Mouse (Mus musculus): Measurements from ENCODE around the gene Gsg1l. TPM values are rescaled to one million over a fixed set of nuclear protein-coding genes. Genes with fewer than 3 reads are reported as not detected.

The Gsg1l gene
- polyA plus RNA-seq, 1 experiment from 2014 or later: 1.0 TPM

DNA sequence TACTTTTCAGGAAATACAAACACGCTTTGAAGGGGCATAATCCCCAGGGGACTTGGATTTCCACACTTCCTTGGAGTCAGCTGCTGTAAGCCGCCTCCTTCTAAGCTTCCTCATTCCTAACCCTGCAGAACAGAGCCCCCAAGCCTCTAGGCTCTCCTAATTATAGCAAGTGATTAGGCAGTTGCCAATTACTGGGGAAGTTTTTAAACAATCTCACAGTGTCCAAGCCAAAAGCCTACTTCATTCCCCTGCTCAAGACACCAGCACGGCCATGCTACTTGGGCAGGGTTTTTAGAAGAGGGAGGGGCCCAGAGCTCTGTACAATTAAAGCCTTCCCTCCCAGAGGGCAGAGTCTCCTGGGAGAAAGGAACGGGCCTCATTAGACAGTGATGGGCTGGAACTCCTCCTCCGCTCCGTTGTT lies 4.1 kb upstream of the Gsg1l start:
- H3K27ac ChIP-seq (ENCODE audit: low read depth): no peak overlapping the region
- 24% methylated on average over 6 of the region's 6 CpGs for WGBS
- H3K9me3 ChIP-seq (ENCODE audit: control insufficient read depth, low read length): peaks cover 6% of the 10 kb centered on the region
- H3K27me3 ChIP-seq (replicated peaks; ENCODE audit: control insufficient read depth, insufficient read depth, low read length): peaks cover 31% of the 10 kb centered on the region
- ATAC-seq (replicated peaks; ENCODE audit: low FRiP score, low TSS enrichment, low read depth) (no peak), DNase-seq (ENCODE audit: low spot score) (no peak)
- H3K4me2 ChIP-seq (ENCODE audit: low read length): no peak overlapping the region
- no peak overlapping the region for H3K9ac ChIP-seq (ENCODE audit: low read length)
- no peak overlapping the region for H3K4me3 ChIP-seq (ENCODE audit: low read depth, low read length)
- H3K36me3 ChIP-seq (ENCODE audit: control insufficient read depth, insufficient read depth, low read length): no peaks in the 10 kb centered on the region
- peaks cover 6% of the 10 kb centered on the region; the same call in 1 of the 2 replicates for H3K4me1 ChIP-seq (replicated peaks; ENCODE audit: control insufficient read depth, insufficient read depth, low read length)

DNA sequence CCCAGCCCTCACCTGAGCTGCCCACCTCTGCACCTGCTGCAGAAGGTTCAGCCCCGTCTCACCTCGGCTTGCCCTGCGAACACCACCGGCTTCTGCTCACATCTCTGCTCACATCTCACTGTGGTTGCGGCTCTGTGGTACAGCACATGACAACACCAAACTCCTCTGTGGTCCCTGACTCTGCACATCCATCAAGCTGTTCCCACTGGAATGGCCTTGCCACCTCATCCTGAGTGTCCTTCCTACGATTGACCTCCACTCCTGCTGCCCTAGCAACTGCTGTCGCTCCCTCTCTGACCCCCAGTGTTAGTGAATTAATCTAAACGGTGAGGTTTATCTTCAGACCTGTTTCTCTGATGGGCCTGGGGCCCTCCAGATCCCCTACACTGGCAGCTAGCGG lies 2.9 kb upstream of the Gsg1l start:
- Histone ChIP-seq H3K36me3 (ENCODE audit: control insufficient read depth, insufficient read depth, low read length) (no peaks in the 10 kb centered on the region), H3K4me2 (ENCODE audit: low read length) (no peak overlapping the region), H3K4me1 (replicated peaks; ENCODE audit: control insufficient read depth, insufficient read depth, low read length) (peaks cover 6% of the 10 kb centered on the region; the same call in 1 of the 2 replicates), H3K27me3 (replicated peaks; ENCODE audit: control insufficient read depth, insufficient read depth, low read length) (peaks cover 42% of the 10 kb centered on the region), H3K9ac (ENCODE audit: low read length) (no peak overlapping the region), H3K4me3 (ENCODE audit: low read depth, low read length) (no peak overlapping the region), H3K27ac (ENCODE audit: low read depth) (no peak overlapping the region), H3K9me3 (ENCODE audit: control insufficient read depth, low read length) (no peaks in the 10 kb centered on the region)
- 84% methylated on average over 9 of the region's 9 CpGs for WGBS
- DNase-seq (ENCODE audit: low spot score) (no peak), ATAC-seq (replicated peaks; ENCODE audit: low FRiP score, low TSS enrichment, low read depth) (no peak)

DNA sequence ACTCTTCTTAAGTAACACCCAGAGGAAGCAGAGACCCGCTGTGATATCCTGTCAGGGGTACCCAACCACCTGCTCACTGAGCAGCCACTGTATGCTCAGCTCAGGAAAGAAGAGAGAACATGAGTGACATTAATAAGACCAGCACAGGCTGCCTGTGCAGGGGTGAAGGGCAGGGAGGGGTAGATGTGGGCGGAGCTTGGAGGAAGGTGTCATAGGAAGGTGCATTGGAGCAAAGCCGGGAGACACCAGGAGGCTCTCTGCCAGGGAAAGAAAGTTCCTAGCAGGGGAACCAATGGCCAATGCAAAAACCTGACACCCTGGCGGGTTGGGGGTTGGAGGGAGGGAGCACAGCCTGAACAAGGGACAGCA lies 1.8 kb upstream of the Gsg1l start:
- Histone ChIP-seq H3K27me3 (replicated peaks; ENCODE audit: control insufficient read depth, insufficient read depth, low read length) (peaks cover 47% of the 10 kb centered on the region), H3K4me1 (replicated peaks; ENCODE audit: control insufficient read depth, insufficient read depth, low read length) (peaks cover 6% of the 10 kb centered on the region; the same call in 1 of the 2 replicates), H3K36me3 (ENCODE audit: control insufficient read depth, insufficient read depth, low read length) (no peaks in the 10 kb centered on the region), H3K27ac (ENCODE audit: low read depth) (no peak overlapping the region), H3K9me3 (ENCODE audit: control insufficient read depth, low read length) (no peaks in the 10 kb centered on the region), H3K9ac (ENCODE audit: low read length) (no peak overlapping the region), H3K4me2 (ENCODE audit: low read length) (no peak overlapping the region), H3K4me3 (ENCODE audit: low read depth, low read length) (no peak overlapping the region)
- no peak for ATAC-seq (replicated peaks; ENCODE audit: low FRiP score, low TSS enrichment, low read depth)
- 22% methylated on average over 4 of the region's 4 CpGs for WGBS
- DNase-seq (ENCODE audit: low spot score): no peak

DNA sequence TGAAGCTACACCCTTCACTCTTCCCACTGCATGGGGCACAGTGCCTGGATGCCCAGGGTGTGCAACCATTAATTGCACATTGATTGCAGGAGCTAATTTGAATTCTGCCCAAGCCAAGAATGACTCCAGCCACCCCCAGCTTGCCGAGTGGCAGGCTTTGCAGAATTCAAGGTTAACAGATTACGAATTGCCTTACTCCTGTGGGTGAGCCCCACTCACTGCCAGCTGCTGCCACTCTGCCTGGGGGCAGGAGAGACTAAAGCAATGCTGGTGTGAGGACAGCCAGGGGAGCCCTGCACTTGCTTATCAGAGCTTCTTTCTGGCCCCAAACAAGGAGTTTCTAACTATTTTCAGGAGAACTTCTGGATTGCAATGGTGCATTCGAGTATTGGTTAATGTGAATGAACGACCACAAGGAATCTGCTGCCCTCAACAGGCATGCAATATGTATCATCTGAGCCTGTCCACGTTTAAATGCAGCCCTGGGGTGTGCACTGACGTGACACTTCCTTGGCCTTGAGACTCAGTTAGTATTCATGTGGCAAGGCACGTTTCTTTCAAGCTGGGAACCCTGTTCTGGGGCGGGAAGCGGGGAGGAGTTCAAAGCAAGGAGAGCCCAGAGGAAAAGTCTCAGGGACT lies 1.2 kb upstream of the Gsg1l start:
- 16% methylated on average over 9 of the region's 9 CpGs for WGBS
- no peak for DNase-seq (ENCODE audit: low spot score)
- Histone ChIP-seq H3K4me1 (replicated peaks; ENCODE audit: control insufficient read depth, insufficient read depth, low read length) (peaks cover 6% of the 10 kb centered on the region; the same call in 1 of the 2 replicates), H3K27ac (ENCODE audit: low read depth) (no peak overlapping the region), H3K9ac (ENCODE audit: low read length) (no peak overlapping the region), H3K36me3 (ENCODE audit: control insufficient read depth, insufficient read depth, low read length) (no peaks in the 10 kb centered on the region), H3K4me3 (ENCODE audit: low read depth, low read length) (no peak overlapping the region), H3K27me3 (replicated peaks; ENCODE audit: control insufficient read depth, insufficient read depth, low read length) (peaks cover 47% of the 10 kb centered on the region), H3K4me2 (ENCODE audit: low read length) (no peak overlapping the region), H3K9me3 (ENCODE audit: control insufficient read depth, low read length) (no peaks in the 10 kb centered on the region)
- ATAC-seq (replicated peaks; ENCODE audit: low FRiP score, low TSS enrichment, low read depth): no peak

DNA sequence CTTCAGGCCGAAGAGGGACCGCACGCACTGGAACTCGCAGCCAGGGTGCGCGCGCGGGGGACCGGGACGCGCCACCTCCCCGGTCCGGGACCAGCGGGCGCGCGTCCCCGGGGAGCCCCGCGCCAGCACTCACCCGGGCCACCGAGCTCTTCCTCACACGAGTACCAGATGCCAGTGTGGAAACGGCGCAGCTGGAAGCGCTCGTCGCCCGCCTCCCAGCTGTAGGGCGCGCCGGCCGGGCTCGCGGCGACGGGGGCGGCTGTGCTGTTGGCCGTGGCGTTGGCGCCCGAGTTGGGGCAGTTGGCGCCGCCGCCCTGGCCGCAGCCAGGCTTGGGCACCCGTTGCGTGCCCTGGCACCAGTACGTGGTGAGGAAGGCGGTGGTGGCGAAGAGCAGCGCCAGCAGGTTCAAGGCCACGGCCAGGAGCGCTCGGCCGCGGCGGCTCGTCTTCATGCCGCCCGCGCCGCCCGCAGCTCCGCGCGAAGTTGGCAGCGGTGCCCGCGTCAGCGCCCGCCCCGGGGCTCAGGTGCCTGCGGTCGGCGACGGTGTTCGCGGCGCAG lies 405 bp downstream of the Gsg1l start:
- DNase-seq (ENCODE audit: low spot score) (no peak), ATAC-seq (replicated peaks; ENCODE audit: low FRiP score, low TSS enrichment, low read depth) (0 out of 2 replicates have a peak, but pooled peaks have one; percentile 13)
- Histone ChIP-seq H3K36me3 (ENCODE audit: control insufficient read depth, insufficient read depth, low read length) (no peaks in the 10 kb centered on the region), H3K4me3 (ENCODE audit: low read depth, low read length) (peak overlapping the region; percentile 56), H3K4me1 (replicated peaks; ENCODE audit: control insufficient read depth, insufficient read depth, low read length) (peaks cover 6% of the 10 kb centered on the region; the same call in 1 of the 2 replicates), H3K27me3 (replicated peaks; ENCODE audit: control insufficient read depth, insufficient read depth, low read length) (peaks cover 47% of the 10 kb centered on the region), H3K27ac (ENCODE audit: low read depth) (no peak overlapping the region), H3K9me3 (ENCODE audit: control insufficient read depth, low read length) (no peaks in the 10 kb centered on the region), H3K9ac (ENCODE audit: low read length) (peak overlapping the region; percentile 38), H3K4me2 (ENCODE audit: low read length) (peak overlapping the region; percentile 99)
- under 1% methylated on average over 74 of the region's 80 CpGs for WGBS

DNA sequence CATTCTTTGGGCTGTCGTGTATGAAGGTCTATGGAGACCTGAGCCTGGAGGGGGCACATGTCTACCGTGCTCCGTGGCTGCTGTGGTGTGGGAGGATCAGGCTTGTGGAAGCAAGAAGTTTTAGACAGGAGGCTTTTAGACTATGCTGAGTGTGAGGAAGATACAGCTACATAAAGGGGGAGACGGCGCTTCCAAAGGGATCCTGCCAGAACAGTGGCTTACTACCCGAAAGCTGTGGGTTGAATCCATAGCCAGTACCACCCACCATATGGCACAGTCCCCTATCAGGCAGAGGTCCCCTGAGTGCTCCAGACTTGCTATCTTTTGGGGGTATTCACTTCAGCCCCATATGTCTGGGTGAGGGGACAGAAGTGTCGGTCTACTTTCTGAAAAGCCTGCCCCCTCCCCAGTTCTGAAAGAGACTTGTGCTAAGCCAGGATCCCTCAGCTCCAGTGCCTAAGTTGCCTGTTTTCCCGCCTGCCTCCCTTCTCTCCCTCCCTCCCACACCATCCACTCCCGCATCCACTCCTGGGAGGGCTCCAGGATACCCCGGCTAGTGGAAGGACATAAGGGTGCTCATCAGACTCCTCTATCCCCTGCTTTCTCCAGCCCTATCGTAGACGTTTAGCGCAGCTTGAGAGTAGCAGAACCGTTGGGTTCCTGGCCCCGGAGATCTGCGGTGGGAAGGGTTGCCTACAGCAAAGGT lies 1.1 kb downstream of the Gsg1l start:
- 23% methylated on average over 16 of the region's 16 CpGs for WGBS
- Histone ChIP-seq H3K27ac (ENCODE audit: low read depth) (no peak overlapping the region), H3K4me2 (ENCODE audit: low read length) (peak overlapping the region; percentile 99), H3K9me3 (ENCODE audit: control insufficient read depth, low read length) (no peaks in the 10 kb centered on the region), H3K9ac (ENCODE audit: low read length) (peak overlapping the region; percentile 38), H3K4me3 (ENCODE audit: low read depth, low read length) (peak overlapping the region; percentile 56), H3K36me3 (ENCODE audit: control insufficient read depth, insufficient read depth, low read length) (no peaks in the 10 kb centered on the region), H3K4me1 (replicated peaks; ENCODE audit: control insufficient read depth, insufficient read depth, low read length) (no peaks in the 10 kb centered on the region), H3K27me3 (replicated peaks; ENCODE audit: control insufficient read depth, insufficient read depth, low read length) (peaks cover 47% of the 10 kb centered on the region)
- ATAC-seq (replicated peaks; ENCODE audit: low FRiP score, low TSS enrichment, low read depth): no peak
- no peak for DNase-seq (ENCODE audit: low spot score)

DNA sequence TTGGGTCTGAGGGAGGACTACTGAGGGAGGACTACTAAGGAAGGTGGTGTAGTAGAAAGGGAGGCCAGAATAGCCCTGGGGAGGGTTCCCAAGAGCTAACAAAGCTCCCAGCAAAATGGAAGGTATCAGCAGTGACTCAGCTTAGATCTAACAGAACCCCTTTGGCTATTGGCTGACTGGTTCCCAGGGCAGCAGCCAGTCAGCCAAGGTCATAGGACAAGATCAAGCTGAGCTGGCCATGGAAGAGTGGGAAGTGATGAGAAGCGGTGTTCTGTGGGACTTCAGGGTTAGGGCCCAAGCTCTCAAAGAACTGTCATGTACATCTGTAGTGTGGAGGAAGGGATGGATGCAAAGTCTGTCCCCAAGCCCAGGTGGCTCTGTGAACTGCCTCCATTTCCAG lies 5.3 kb downstream of the Gsg1l start:
- H3K27ac ChIP-seq (ENCODE audit: low read depth): no peak overlapping the region
- DNase-seq (ENCODE audit: low spot score) (no peak), ATAC-seq (replicated peaks; ENCODE audit: low FRiP score, low TSS enrichment, low read depth) (no peak)
- 89% methylated on average over 1 of the region's 1 CpGs for WGBS
- H3K9ac ChIP-seq (ENCODE audit: low read length): no peak overlapping the region
- no peaks in the 10 kb centered on the region for H3K4me1 ChIP-seq (replicated peaks; ENCODE audit: control insufficient read depth, insufficient read depth, low read length)
- H3K4me2 ChIP-seq (ENCODE audit: low read length): no peak overlapping the region
- H3K36me3 ChIP-seq (ENCODE audit: control insufficient read depth, insufficient read depth, low read length): no peaks in the 10 kb centered on the region
- peaks cover 22% of the 10 kb centered on the region for H3K27me3 ChIP-seq (replicated peaks; ENCODE audit: control insufficient read depth, insufficient read depth, low read length)
- no peaks in the 10 kb centered on the region for H3K9me3 ChIP-seq (ENCODE audit: control insufficient read depth, low read length)
- H3K4me3 ChIP-seq (ENCODE audit: low read depth, low read length): no peak overlapping the region

DNA sequence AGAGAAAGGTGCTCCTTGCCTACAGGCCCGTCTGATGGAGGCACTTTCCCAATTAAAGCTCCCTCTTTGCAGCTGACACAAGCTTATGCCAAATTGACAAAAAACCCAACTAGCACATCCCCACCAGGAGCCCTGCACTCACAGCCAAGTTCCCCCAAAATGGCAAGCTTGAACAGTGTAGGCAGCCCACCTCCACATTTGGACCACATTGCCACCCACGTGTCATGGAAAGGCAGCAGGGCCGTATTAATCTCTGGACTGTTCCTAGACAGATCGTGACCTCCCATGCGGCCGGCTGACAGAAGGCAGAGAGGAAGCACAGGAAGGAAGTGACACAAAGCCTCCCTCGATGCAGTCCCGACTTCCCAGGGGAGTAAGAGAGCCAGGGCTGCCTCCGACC lies 7.2 kb downstream of the Gsg1l start:
- Histone ChIP-seq H3K4me2 (ENCODE audit: low read length) (no peak overlapping the region), H3K27ac (ENCODE audit: low read depth) (no peak overlapping the region), H3K9me3 (ENCODE audit: control insufficient read depth, low read length) (no peaks in the 10 kb centered on the region), H3K4me3 (ENCODE audit: low read depth, low read length) (no peak overlapping the region), H3K36me3 (ENCODE audit: control insufficient read depth, insufficient read depth, low read length) (no peaks in the 10 kb centered on the region), H3K4me1 (replicated peaks; ENCODE audit: control insufficient read depth, insufficient read depth, low read length) (no peaks in the 10 kb centered on the region), H3K27me3 (replicated peaks; ENCODE audit: control insufficient read depth, insufficient read depth, low read length) (peaks cover 3% of the 10 kb centered on the region), H3K9ac (ENCODE audit: low read length) (no peak overlapping the region)
- ATAC-seq (replicated peaks; ENCODE audit: low FRiP score, low TSS enrichment, low read depth) (no peak), DNase-seq (ENCODE audit: low spot score) (no peak)
- 47% methylated on average over 9 of the region's 9 CpGs for WGBS
